Mouse (Mus musculus) heart, embryonic 10.5 days (tissue): Measurements from ENCODE around the gene Rabl2. TPM values are rescaled to one million over a fixed set of nuclear protein-coding genes. Genes with fewer than 3 reads are reported as not detected.

Experiments used
- DNase-seq: peaks from one replicate; pipeline ENCODE4 v3.0.0-alpha.2; 2017; ENCODE audit warnings: low spot score
- H3K27ac ChIP-seq: fragments of 300-500 bp; sonication (generic); 2 replicates; pipeline ENCODE4 v1.5.1; 2016; ENCODE audit warnings: mild to moderate bottlenecking
- H3K27me3 ChIP-seq: fragments of 300-500 bp; sonication (generic); 2 replicates; pipeline ENCODE4 v1.6.1; 2016; ENCODE audit warnings: mild to moderate bottlenecking; ENCODE audit not compliant: poor library complexity, insufficient read depth, severe bottlenecking
- H3K36me3 ChIP-seq: fragments of 300-500 bp; sonication (generic); 2 replicates; pipeline ENCODE4 v1.6.1; 2016; ENCODE audit warnings: mild to moderate bottlenecking, moderate library complexity
- H3K4me1 ChIP-seq: fragments of 300-500 bp; sonication (generic); 2 replicates; pipeline ENCODE4 v1.6.1; 2016; ENCODE audit warnings: mild to moderate bottlenecking
- H3K4me3 ChIP-seq: fragments of 300-500 bp; sonication (generic); 2 replicates; pipeline ENCODE4 v1.5.1; 2016; ENCODE audit warnings: mild to moderate bottlenecking, moderate library complexity
- H3K9me3 ChIP-seq: fragments of 300-500 bp; sonication (generic); 2 replicates; pipeline ENCODE4 v1.6.1; 2016; ENCODE audit warnings: mild to moderate bottlenecking, moderate library complexity
- WGBS: fragments of 180-500 bp; shearing (Covaris S2); methylation state at CpG from one replicate; pipeline ENCODE4 v1.1.7; 2016; 5-methylcytosine and 5-hydroxymethylcytosine counted together
- polyA plus RNA-seq: library from polyadenylated mRNA; unstranded; fragments of >200 nt; fragmentation: Nextera tagmentation; extraction: Ambion mirVana; gene quantifications from 2 replicates; pipeline ENCODE4 v1.2.1, GENCODE M21; 2016

Gene Rabl2
- polyA plus RNA-seq, 1 experiment from 2014 or later: 35.1 TPM

GRCm38 (mm10) chr15:89582494-89582893, 9.2 kb downstream of the Rabl2 start:
- no peak for DNase-seq
- H3K9me3 ChIP-seq: no peaks in the 10 kb centered on the region
- H3K27me3 ChIP-seq: no peaks in the 10 kb centered on the region
- H3K4me3 ChIP-seq: no peak overlapping the region
- 82% methylated on average over 7 of the region's 7 CpGs for WGBS
- no peak overlapping the region for H3K27ac ChIP-seq
- no peaks in the 10 kb centered on the region for H3K4me1 ChIP-seq
- peaks cover 19% of the 10 kb centered on the region; the same call in 1 of the 2 replicates for H3K36me3 ChIP-seq

GRCm38 (mm10) chr15:89572147-89572546, 19.6 kb downstream of the Rabl2 start:
- no peaks in the 10 kb centered on the region for H3K36me3 ChIP-seq
- H3K4me1 ChIP-seq: no peaks in the 10 kb centered on the region
- H3K4me3 ChIP-seq: no peak overlapping the region
- 64% methylated on average over 8 of the region's 8 CpGs for WGBS
- H3K9me3 ChIP-seq: no peaks in the 10 kb centered on the region
- 0 out of 2 replicates have a peak, but pooled peaks cover 4% of the 10 kb centered on the region for H3K27me3 ChIP-seq
- H3K27ac ChIP-seq: no peak overlapping the region
- no peak for DNase-seq

GRCm38 (mm10) chr15:89568114-89568513, 23.6 kb downstream of the Rabl2 start, which contains the start of gene Acr:
TSS of gene Acr (plus strand) at chr15:89568326.
- Histone ChIP-seq H3K27me3 (0 out of 2 replicates have a peak, but pooled peaks cover 4% of the 10 kb centered on the region), H3K4me3 (no peak within 1 kb of the TSS), H3K9me3 (no peaks in the 10 kb centered on the region), H3K4me1 (no peaks in the 10 kb centered on the region), H3K36me3 (no peaks in the 10 kb centered on the region), H3K27ac (no peak within 1 kb of the TSS)
- WGBS: 86% methylated on average over 6 of the region's 6 CpGs
- DNase-seq: no peak

GRCm38 (mm10) chr15:89559202-89559731, 32.5 kb downstream of the Rabl2 start:
- Histone ChIP-seq H3K36me3 (peaks cover 17% of the 10 kb centered on the region; the same call in 1 of the 2 replicates), H3K27ac (no peak overlapping the region), H3K9me3 (no peaks in the 10 kb centered on the region), H3K4me1 (peaks cover 38% of the 10 kb centered on the region), H3K27me3 (peaks cover 52% of the 10 kb centered on the region), H3K4me3 (no peak overlapping the region)
- 42% methylated on average over 10 of the region's 10 CpGs for WGBS
- DNase-seq: no peak

- peak overlapping the region; percentile 53 for H3K4me3 ChIP-seq
- H3K27ac ChIP-seq: peak overlapping the region; percentile 22; the same call in 1 of the 2 replicates
- peaks cover 52% of the 10 kb centered on the region for H3K27me3 ChIP-seq
- 10% methylated on average over 34 of the region's 34 CpGs for WGBS
- no peak for DNase-seq
- H3K36me3 ChIP-seq: peaks cover 17% of the 10 kb centered on the region; the same call in 1 of the 2 replicates
- peaks cover 38% of the 10 kb centered on the region for H3K4me1 ChIP-seq
- no peaks in the 10 kb centered on the region for H3K9me3 ChIP-seq
Observed at GRCm38 (mm10) chr15:89557996-89558390, 33.7 kb downstream of the Rabl2 start.

GRCm38 (mm10) chr15:89557179-89557995, 34.3 kb downstream of the Rabl2 start:
- H3K27me3 ChIP-seq: peaks cover 52% of the 10 kb centered on the region
- DNase-seq: no peak
- 18% methylated on average over 40 of the region's 40 CpGs for WGBS

GRCm38 (mm10) chr15:89556401-89557178, 35.1 kb downstream of the Rabl2 start:
- peaks cover 52% of the 10 kb centered on the region for H3K27me3 ChIP-seq
- DNase-seq: no peak
- WGBS: 25% methylated on average over 23 of the region's 23 CpGs
- no peaks in the 10 kb centered on the region for H3K9me3 ChIP-seq
- H3K4me3 ChIP-seq: peak overlapping the region; percentile 53
- peaks cover 38% of the 10 kb centered on the region for H3K4me1 ChIP-seq
- H3K36me3 ChIP-seq: peaks cover 17% of the 10 kb centered on the region; the same call in 1 of the 2 replicates
- peak overlapping the region; percentile 29; the same call in 1 of the 2 replicates for H3K27ac ChIP-seq

More at GRCm38 (mm10) chr15:89557179-89557995, 34.3 kb downstream of the Rabl2 start:
- Histone ChIP-seq H3K4me1 (peaks cover 38% of the 10 kb centered on the region), H3K9me3 (no peaks in the 10 kb centered on the region), H3K4me3 (peak overlapping the region; percentile 53), H3K36me3 (peaks cover 17% of the 10 kb centered on the region; the same call in 1 of the 2 replicates), H3K27ac (peak overlapping the region; percentile 22; the same call in 1 of the 2 replicates)

GRCm38 (mm10) chr15:89555591-89555990, 36.1 kb downstream of the Rabl2 start:
- H3K36me3 ChIP-seq: peaks cover 17% of the 10 kb centered on the region; the same call in 1 of the 2 replicates
- H3K27ac ChIP-seq: no peak overlapping the region
- H3K4me3 ChIP-seq: no peak overlapping the region
- WGBS: 75% methylated on average over 6 of the region's 6 CpGs
- H3K9me3 ChIP-seq: no peaks in the 10 kb centered on the region
- no peak for DNase-seq
- H3K27me3 ChIP-seq: peaks cover 53% of the 10 kb centered on the region
- peaks cover 38% of the 10 kb centered on the region for H3K4me1 ChIP-seq

GRCm38 (mm10) chr15:89551733-89552132, 40.0 kb downstream of the Rabl2 start:
- no peak for DNase-seq
- no peak overlapping the region for H3K27ac ChIP-seq
- 77% methylated on average over 1 of the region's 1 CpGs for WGBS
- H3K4me3 ChIP-seq: no peak overlapping the region
- H3K27me3 ChIP-seq: peaks cover 64% of the 10 kb centered on the region
- no peaks in the 10 kb centered on the region for H3K9me3 ChIP-seq
- H3K4me1 ChIP-seq: peaks cover 30% of the 10 kb centered on the region
- H3K36me3 ChIP-seq: peaks cover 33% of the 10 kb centered on the region

GRCm38 (mm10) chr15:89550506-89550905, 41.2 kb downstream of the Rabl2 start:
- Histone ChIP-seq H3K27me3 (peaks cover 61% of the 10 kb centered on the region), H3K27ac (no peak overlapping the region)
- WGBS: 82% methylated on average over 8 of the region's 8 CpGs

GRCm38 (mm10) chr15:89548837-89549236, 42.9 kb downstream of the Rabl2 start:
- no peaks in the 10 kb centered on the region for H3K9me3 ChIP-seq
- H3K27ac ChIP-seq: no peak overlapping the region
- no peak for DNase-seq
- H3K4me3 ChIP-seq: peak overlapping the region; percentile 63
- peaks cover 41% of the 10 kb centered on the region for H3K36me3 ChIP-seq
- H3K27me3 ChIP-seq: peaks cover 54% of the 10 kb centered on the region
- H3K4me1 ChIP-seq: peaks cover 18% of the 10 kb centered on the region
- 50% methylated on average over 11 of the region's 11 CpGs for WGBS

More at GRCm38 (mm10) chr15:89550506-89550905, 41.2 kb downstream of the Rabl2 start:
- Histone ChIP-seq H3K4me3 (no peak overlapping the region), H3K4me1 (peaks cover 22% of the 10 kb centered on the region), H3K36me3 (peaks cover 41% of the 10 kb centered on the region), H3K9me3 (no peaks in the 10 kb centered on the region)
- DNase-seq: no peak

GRCm38 (mm10) chr15:89547824-89548601, 43.7 kb downstream of the Rabl2 start:
- Histone ChIP-seq H3K36me3 (peaks cover 48% of the 10 kb centered on the region), H3K4me1 (peaks cover 18% of the 10 kb centered on the region), H3K27me3 (peaks cover 54% of the 10 kb centered on the region), H3K27ac (peak overlapping the region; percentile 75; the same call in 1 of the 2 replicates), H3K9me3 (no peaks in the 10 kb centered on the region), H3K4me3 (peak overlapping the region; percentile 63)
- 18% methylated on average over 58 of the region's 58 CpGs for WGBS
- no peak for DNase-seq
